Mouse (Mus musculus) liver, embryonic 14.5 days (tissue): ENCODE measurements at regions not wholly inside any gene's neighbourhood (a gene's known extent, or its start where the extent isn't known, plus 50 kb on each side); places are given as distances from the start of the nearest gene placed in this dataset.

Source experiments
- ATAC-seq: fragments of 200-750 bp; cut with Nextera tagmentation; 2 replicates; pipeline ENCODE4 v1.8.0; 2017; ENCODE audit warnings: moderate number of reproducible peaks, mild to moderate bottlenecking, moderate library complexity; ENCODE audit not compliant: insufficient read depth
- DNase-seq, 3 experiments: peaks; one replicate each; pipeline ENCODE4 v3.0.0-alpha.2; 2012 to 2013; ENCODE audit warnings: low read depth in 3 of 3, low spot score in 3 of 3
- H3K27ac ChIP-seq: fragments of 300-500 bp; sonication (generic); 2 replicates; pipeline ENCODE4 v1.5.1; 2014; ENCODE audit warnings: moderate library complexity, mild to moderate bottlenecking, control low read depth, inconsistent platforms
- H3K27me3 ChIP-seq: fragments of 300-500 bp; sonication (generic); 2 replicates; pipeline ENCODE4 v1.6.1; 2014; ENCODE audit warnings: mild to moderate bottlenecking, low read length, moderate library complexity; ENCODE audit not compliant: control insufficient read depth, insufficient read depth
- H3K36me3 ChIP-seq: fragments of 300-500 bp; sonication (generic); replicated peaks from 2 replicates; pipeline ENCODE4 v1.6.1; 2014; ENCODE audit warnings: low read depth; ENCODE audit not compliant: control insufficient read depth, insufficient read depth
- H3K4me1 ChIP-seq, 2 experiments: fragments of 200-500 bp in 1 of 2; fragments of 300-500 bp in 1 of 2; sonication (generic) in 1 of 2; replicated peaks; 2 replicates each; pipeline ENCODE4 v1.6.1; 2012 to 2014; ENCODE audit warnings: antibody characterized with exemption in 1 of 2, inconsistent platforms in 1 of 2, low read length in 1 of 2; ENCODE audit not compliant: control insufficient read depth in 2 of 2, insufficient read depth in 2 of 2
- H3K4me2 ChIP-seq: fragments of 300-500 bp; sonication (generic); 2 replicates; pipeline ENCODE4 v1.6.1; 2014; ENCODE audit warnings: low read depth, mild to moderate bottlenecking, control low read depth, moderate library complexity
- H3K4me3 ChIP-seq, 2 experiments: fragments of 200-500 bp in 1 of 2; fragments of 300-500 bp in 1 of 2; sonication (generic) in 1 of 2; 2 replicates each; pipeline ENCODE4 v1.5.1; 2012 to 2014; ENCODE audit warnings: low read depth in 2 of 2, low read length in 2 of 2, mild to moderate bottlenecking in 2 of 2, control low read depth in 1 of 2, inconsistent platforms in 1 of 2, moderate library complexity in 1 of 2; ENCODE audit not compliant: insufficient read depth in 1 of 2
- H3K9ac ChIP-seq: fragments of 300-500 bp; sonication (generic); replicated peaks from 2 replicates; pipeline ENCODE4 v1.6.1; 2014; ENCODE audit warnings: mild to moderate bottlenecking, control low read depth, moderate library complexity
- H3K9me3 ChIP-seq: fragments of 300-500 bp; sonication (generic); 2 replicates; pipeline ENCODE4 v1.6.1; 2016; ENCODE audit warnings: low read length, mixed read lengths; ENCODE audit not compliant: control insufficient read depth
- CTCF ChIP-seq: IDR thresholded peaks from 2 replicates; pipeline ENCODE4 v1.5.1; 2016; ENCODE audit warnings: antibody characterized with exemption, low read depth, control low read depth
- EP300 ChIP-seq: IDR thresholded peaks from 2 replicates; pipeline ENCODE4 v1.6.1; 2016; ENCODE audit warnings: antibody characterized with exemption, low read depth
- WGBS: fragments of 180-500 bp; shearing (Covaris S2); extraction: QIAGEN DNeasy Blood & Tissue Kit; methylation state at CpG from one replicate; pipeline ENCODE4 v1.1.7; 2014; ENCODE audit not compliant: insufficient replicate concordance; 5-methylcytosine and 5-hydroxymethylcytosine counted together

DNA sequence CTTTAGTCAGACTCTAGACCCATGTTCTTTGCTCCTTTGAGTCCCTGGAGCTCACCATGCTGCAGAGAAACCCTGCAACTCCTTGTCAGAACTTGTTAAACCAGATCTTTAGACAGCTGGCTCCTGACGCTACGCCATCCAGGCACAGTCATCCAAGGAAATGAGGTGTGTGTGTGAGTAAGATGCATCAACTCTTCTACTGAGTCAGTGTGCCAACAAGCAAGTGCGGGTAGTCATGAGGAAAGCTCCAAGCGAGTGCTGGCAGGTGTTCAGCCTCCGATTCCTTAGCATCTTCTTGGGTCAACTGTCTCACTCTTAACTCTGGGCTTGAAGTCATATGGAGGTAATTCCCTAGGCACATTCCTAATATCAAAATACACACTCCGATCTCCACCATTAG, 153.6 kb downstream of the Cep170 start:
- Histone ChIP-seq H3K9me3 (no peaks in the 10 kb centered on the region), H3K4me3 (no peak overlapping the region), H3K27ac (no peak overlapping the region), H3K4me2 (no peak overlapping the region), H3K9ac (no peak overlapping the region), H3K4me1 (no peaks in the 10 kb centered on the region), H3K36me3 (no peaks in the 10 kb centered on the region), H3K27me3 (no peaks in the 10 kb centered on the region)
- TF ChIP-seq EP300 (no peak), CTCF (no peak)
- no peak for ATAC-seq
- DNase-seq: no peak
- 70% methylated on average over 6 of the region's 6 CpGs for WGBS

DNA sequence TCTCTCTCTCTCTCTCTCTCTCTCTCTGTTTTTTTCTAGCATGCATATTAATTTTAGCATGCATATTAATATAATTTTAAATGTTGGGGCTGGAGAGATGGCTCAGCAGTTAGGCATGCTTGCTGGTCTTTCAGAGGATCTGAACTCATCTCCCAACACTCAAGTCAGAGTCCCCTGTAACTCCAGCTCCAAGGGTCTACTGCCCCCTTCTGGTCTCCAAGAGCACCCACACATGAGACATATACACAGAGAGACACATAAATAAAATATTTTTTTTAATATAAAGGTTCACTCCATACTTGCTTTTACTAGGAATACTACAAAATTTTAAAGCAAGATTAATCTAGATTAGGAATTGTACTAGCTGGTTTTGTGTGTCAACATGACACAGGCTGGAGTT, 155.2 kb downstream of the Cep170 start:
- H3K36me3 ChIP-seq: no peaks in the 10 kb centered on the region
- no peak for TF ChIP-seq CTCF
- no peak for TF ChIP-seq EP300
- no peak overlapping the region for H3K4me3 ChIP-seq
- no peak overlapping the region for H3K27ac ChIP-seq
- H3K9me3 ChIP-seq: no peaks in the 10 kb centered on the region
- no peaks in the 10 kb centered on the region for H3K27me3 ChIP-seq
- no peak overlapping the region for H3K4me2 ChIP-seq
- no peak overlapping the region for H3K9ac ChIP-seq
- H3K4me1 ChIP-seq: no peaks in the 10 kb centered on the region
- DNase-seq (no peak), ATAC-seq (no peak)

DNA sequence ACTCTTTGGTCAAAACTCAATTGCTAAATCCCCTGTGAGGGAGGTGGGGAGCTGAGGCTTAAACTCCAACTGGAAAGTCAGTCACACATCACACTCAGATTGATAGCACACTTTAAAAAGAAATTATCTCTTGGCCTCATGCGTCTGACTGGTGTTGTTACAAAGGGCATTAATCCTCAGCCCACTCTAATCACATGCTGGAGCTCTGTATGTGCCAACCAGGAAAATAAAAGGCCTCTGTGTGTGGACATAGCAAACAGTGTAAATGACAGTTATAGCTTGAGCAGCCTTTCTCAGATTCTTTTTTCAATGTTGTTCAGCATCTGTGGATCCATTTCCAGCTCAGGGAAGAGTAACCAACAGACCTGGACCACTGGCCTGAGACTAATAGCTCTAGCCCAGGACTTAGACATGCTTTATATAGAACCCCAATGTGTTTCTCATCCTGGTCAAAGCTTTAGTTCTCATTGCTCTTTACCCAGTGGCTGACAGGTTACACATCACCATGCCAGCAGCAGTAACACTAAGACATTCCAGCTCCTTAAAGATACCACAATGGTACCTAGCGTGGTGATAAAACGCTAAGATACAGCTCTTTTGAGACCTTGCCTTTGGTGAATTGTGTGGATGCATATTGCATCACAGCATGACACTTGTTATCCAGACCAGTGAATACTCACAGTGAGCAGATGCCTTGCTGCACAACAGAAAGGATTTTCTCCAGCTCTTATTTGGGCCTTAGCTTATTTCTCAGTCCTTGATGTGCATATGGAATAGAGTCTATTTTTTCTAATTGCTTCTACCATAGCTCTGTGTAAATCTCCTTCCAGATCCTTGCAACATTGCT, 158.2 kb downstream of the Cep170 start:
- WGBS: 65% methylated on average over 3 of the region's 3 CpGs
- H3K9me3 ChIP-seq: no peaks in the 10 kb centered on the region
- no peak overlapping the region for H3K9ac ChIP-seq
- no peaks in the 10 kb centered on the region for H3K4me1 ChIP-seq
- TF ChIP-seq CTCF: no peak
- no peak for TF ChIP-seq EP300
- H3K27ac ChIP-seq: no peak overlapping the region
- ATAC-seq: no peak
- H3K27me3 ChIP-seq: no peaks in the 10 kb centered on the region
- H3K4me2 ChIP-seq: no peak overlapping the region
- H3K4me3 ChIP-seq: no peak overlapping the region
- no peak for DNase-seq
- H3K36me3 ChIP-seq: no peaks in the 10 kb centered on the region

DNA sequence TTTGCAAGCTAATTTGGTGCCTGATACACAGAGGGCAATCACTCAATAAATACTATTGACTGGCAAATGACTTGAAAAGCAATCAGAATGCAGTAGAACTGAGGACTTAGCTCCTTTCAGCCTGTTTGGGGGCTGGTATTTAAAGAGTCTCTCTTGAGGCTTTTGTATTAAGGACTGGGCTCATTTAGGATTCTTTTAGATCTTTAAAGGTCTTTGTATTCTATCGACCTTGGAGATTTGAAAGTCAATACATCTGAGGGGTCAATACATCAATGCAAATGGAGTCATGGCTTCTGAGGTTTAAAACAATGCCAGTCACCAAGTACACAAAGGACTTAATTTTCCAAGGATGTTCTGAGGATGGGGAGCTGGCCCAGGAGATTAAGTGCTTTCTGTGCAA, 169.6 kb downstream of the Cep170 start:
- Histone ChIP-seq H3K27me3 (no peaks in the 10 kb centered on the region), H3K9me3 (no peaks in the 10 kb centered on the region), H3K36me3 (no peaks in the 10 kb centered on the region), H3K9ac (no peak overlapping the region), H3K4me2 (no peak overlapping the region), H3K4me1 (no peaks in the 10 kb centered on the region), H3K27ac (no peak overlapping the region), H3K4me3 (no peak overlapping the region)
- no peak for TF ChIP-seq EP300
- TF ChIP-seq CTCF: no peak
- ATAC-seq (no peak), DNase-seq (no peak)
- WGBS: 21% methylated on average over 1 of the region's 1 CpGs

DNA sequence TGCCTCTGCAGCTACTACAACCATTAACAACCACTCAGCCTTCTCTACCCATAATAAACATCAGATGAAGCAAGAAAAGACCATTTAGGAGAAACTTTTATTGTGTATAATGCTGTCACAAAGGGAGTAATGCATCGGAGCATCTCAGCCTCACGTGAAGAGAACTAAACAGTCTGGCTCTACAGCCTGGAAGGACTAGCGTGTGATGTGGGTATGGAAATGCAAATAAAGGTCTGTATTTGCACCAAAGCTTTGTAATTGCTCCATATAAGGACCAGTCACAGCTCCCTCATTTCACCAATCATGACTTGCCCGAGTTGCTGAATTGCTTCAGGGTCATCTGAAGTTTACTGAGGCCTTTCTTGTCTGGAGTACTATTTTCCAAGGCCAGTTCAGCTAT, 190.7 kb downstream of the Cep170 start:
- no peaks in the 10 kb centered on the region for H3K4me1 ChIP-seq

More for the DNA sequence above, 190.7 kb downstream of the Cep170 start:
- WGBS: 59% methylated on average over 4 of the region's 4 CpGs
- H3K4me3 ChIP-seq: no peak overlapping the region
- H3K36me3 ChIP-seq: no peaks in the 10 kb centered on the region
- no peak overlapping the region for H3K27ac ChIP-seq
- DNase-seq (no peak), ATAC-seq (no peak)
- TF ChIP-seq CTCF (no peak), EP300 (no peak)
- no peak overlapping the region for H3K9ac ChIP-seq
- H3K27me3 ChIP-seq: no peaks in the 10 kb centered on the region
- H3K9me3 ChIP-seq: no peaks in the 10 kb centered on the region
- no peak overlapping the region for H3K4me2 ChIP-seq
